Mouse (Mus musculus) gonadal fat pad, adult 2 months (tissue): ENCODE measurements around the gene Svs6. TPM values are rescaled to one million over a fixed set of nuclear protein-coding genes. Genes with fewer than 3 reads are reported as not detected.
"Not testable (repeated sequence)": the region's sequence is repeated elsewhere in the genome, so short reads cannot be mapped to it uniquely, and the experiment has no call there.

Experiments
- DNase-seq: peaks from one replicate; pipeline ENCODE4 v3.0.0-alpha.2; 2012; ENCODE audit warnings: low read depth
- polyA plus RNA-seq: library from polyadenylated mRNA; depleted of rRNA; stranded (reverse); fragments of >200 nt; gene quantifications from 2 replicates; pipeline ENCODE4 v1.2.3, GENCODE M21; 2012; rRNA removed

Svs6 gene
- polyA plus RNA-seq, result 0.27 TPM in 1 of 2 replicates, not detected in the other

GRCm38 (mm10) chr2:164316451-164316850, at the start of gene Svs6:
Svs6 (plus strand) TSS chr2:164316751.
- DNase-seq, result not testable (repeated sequence)

DNA sequence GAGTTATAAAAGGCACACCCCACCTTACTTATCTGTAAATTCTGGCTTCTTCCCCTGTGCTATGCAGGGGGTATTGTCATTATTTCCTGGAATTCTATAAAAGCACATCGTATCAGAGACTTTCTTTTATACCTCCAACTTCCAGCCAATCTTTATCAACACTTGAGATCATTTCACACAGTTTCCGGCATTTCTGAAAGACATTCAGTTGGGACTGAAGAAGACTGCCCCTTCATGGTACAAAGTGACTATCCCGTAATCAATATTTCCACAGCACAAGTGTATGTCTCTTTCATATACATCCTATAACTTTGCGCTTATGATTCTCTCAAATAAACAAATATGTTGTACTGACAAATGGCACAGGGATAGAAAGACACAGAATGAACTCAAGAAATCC, 38.2 kb upstream of the Svs6 start, which contains the start of gene Svs4:
TSS of gene Svs4 (minus strand) at position 101 of the 400 bp plus-strand sequence.
- no peak for DNase-seq

GRCm38 (mm10) chr2:164288968-164289367, 27.6 kb upstream of the Svs6 start, which contains the start of gene Svs3a:
Svs3a (plus strand) TSS chr2:164289268.
- DNase-seq, result not testable (repeated sequence)

GRCm38 (mm10) chr2:164312599-164312998, 4.0 kb upstream of the Svs6 start:
- no peak for DNase-seq

GRCm38 (mm10) chr2:164315460-164315859, 1.1 kb upstream of the Svs6 start:
- DNase-seq, result not testable (repeated sequence)

DNA sequence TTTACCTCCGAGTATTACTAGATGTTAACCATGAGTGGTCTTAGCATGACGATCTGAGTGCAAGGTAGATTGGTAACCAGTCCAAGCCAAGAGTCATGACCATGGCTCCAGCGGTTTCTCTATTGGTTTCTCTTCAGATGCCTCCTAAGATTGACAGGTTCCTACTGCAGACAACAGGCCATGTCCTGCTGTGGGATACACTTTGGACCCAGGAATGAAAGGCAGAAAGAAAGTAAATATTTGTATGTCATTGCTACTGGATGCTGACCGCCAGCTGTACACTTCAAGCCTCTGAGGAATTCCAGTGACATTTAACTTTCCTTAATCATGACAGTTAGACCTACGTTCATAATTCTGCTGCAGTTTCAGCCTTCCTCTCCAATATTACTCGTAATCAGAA, 4.4 kb downstream of the Svs6 start:
- no peak for DNase-seq

DNA sequence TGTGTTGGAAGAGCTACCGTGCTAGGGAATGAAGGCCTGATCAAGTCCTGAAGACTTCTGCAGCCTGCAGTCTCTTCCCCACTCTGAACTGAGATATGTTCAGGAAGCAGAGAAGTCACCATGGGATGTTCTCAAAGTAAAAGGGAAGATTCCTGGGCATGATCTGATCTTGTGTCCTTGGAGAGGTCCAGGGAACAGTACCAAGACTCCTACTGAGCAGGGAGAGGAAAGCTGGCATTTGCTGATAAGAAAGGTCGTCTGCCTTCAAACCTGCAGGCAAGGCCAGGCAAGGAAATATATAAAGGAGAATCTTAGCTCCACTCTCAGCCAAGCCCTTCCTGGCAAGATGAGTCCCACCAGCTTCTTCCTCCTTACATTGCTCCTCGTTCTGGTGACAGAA, 15.9 kb downstream of the Svs6 start, which contains the start of gene Svs5:
TSS of gene Svs5 (plus strand) at position 301 of the 400 bp plus-strand sequence.
- DNase-seq, result not testable (repeated sequence)

DNA sequence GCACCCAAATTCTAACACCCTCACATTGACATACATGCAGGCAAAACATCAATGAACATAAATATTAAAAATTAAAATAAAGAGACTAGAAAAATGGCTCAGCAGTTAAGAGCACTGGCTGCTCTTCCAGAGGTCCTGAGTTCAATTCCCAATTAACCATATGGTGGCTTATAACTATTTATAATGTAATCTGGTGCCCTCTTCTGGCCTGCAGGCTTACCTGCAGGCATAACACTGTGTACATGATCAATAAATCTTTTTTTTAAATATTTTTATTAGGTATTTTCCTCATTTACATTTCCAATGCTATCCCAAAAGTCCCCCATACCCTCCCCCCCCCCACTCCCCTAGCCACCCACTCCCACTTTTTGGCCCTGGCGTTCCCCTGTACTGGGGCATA, 27.2 kb downstream of the Svs6 start:
- DNase-seq, result not testable (repeated sequence)

- DNase-seq, result not testable (repeated sequence)
Observed at GRCm38 (mm10) chr2:164347697-164348096, 31.1 kb downstream of the Svs6 start.

- DNase-seq, result no peak
Observed at GRCm38 (mm10) chr2:164348980-164349379, 32.4 kb downstream of the Svs6 start.

GRCm38 (mm10) chr2:164352697-164353096, 36.1 kb downstream of the Svs6 start:
- no peak for DNase-seq

GRCm38 (mm10) chr2:164353356-164353755, 36.8 kb downstream of the Svs6 start:
- no peak for DNase-seq

GRCm38 (mm10) chr2:164356177-164356967, 39.8 kb downstream of the Svs6 start:
- DNase-seq, result no peak

- no peak for DNase-seq
Observed at GRCm38 (mm10) chr2:164358373-164358772, 41.8 kb downstream of the Svs6 start.

DNA sequence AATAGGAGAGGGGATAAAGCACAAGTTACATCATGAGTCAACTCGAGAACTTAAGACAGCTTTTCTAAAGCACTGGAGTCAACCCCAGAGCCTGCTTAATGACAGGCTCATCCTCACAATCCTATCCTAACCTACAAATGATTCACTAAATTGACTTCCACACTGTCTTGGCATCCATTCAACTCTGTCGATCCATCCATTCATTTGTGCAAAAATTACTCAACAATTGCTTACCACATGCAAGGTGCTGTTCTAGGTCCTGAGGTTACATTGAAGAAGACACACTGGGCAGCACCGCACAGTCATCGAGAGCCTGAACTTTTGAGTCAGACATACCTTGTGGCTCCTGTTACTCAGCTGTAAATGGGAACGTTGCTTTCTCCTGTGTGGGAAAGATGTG, 42.5 kb downstream of the Svs6 start:
- DNase-seq, result no peak

DNA sequence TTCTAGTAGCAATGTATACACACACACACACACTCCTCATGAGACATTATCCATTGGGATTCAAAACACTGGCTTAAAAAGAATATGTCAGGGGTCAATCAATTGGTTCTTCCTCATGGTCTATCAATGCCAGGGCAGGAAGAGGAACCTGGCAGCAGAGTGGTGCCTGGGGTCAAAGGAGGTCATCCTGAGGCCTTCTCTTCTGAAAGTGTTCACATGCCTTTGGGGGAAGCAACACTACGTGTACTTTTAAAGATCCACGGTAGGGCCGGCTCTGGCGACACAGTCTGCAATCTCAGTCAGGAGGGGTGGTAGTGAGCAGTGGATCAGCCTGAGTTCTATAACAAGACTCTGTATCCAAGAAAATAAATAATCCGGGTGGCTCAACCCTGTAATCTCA, 43.1 kb downstream of the Svs6 start:
- no peak for DNase-seq

GRCm38 (mm10) chr2:164360974-164361657, 44.6 kb downstream of the Svs6 start:
- DNase-seq, result no peak

DNA sequence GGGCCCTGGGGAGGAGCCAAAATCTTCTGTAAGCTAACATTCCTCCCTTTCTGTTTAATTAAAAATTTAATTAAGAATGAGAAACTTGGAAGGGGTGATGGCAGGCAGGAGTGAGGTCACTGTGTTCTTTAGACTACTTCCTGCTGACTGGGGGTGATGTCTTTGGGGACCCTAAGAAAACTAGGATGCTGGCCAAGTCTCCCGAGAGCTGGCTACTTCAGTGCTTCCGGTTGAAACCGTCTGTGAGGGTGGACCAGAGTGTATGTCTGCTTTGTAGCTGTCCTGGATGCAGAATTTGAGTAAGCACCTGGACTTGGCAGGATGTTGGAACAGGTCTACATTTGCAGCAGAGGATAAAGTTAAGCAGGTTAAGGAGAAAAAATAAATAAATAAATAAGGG, 50.4 kb downstream of the Svs6 start:
- DNase-seq, result no peak

Other genes starting within 250 kb of the Svs6 start
- 15.0 and 16.1 TPM in 2 replicates for gene Stk4, start 246.4 kb upstream of the Svs6 start, polyA plus RNA-seq
- 46.7 and 59.2 TPM in 2 replicates for gene Tomm34, start 245.6 kb upstream of the Svs6 start, polyA plus RNA-seq
- 0.46 and 2.2 TPM in 2 replicates for gene Kcns1, start 145.6 kb upstream of the Svs6 start, polyA plus RNA-seq
- gene Wfdc5, start 134.0 kb upstream of the Svs6 start, polyA plus RNA-seq, result 0.07 TPM in 1 of 2 replicates, not detected in the other
- gene Wfdc12, start 126.1 kb upstream of the Svs6 start, polyA plus RNA-seq, result 0.81 TPM in 1 of 2 replicates, not detected in the other
- gene Wfdc15a, start 116.6 kb upstream of the Svs6 start, polyA plus RNA-seq, result 0.63 and 1.6 TPM in 2 replicates
- gene Wfdc15b, start 95.1 kb upstream of the Svs6 start, polyA plus RNA-seq, result 420 and 765 TPM in 2 replicates
- gene Svs2, start 78.3 kb upstream of the Svs6 start, polyA plus RNA-seq, result 4.1 TPM in 1 of 2 replicates, not detected in the other
- gene Svs3b, start 60.1 kb upstream of the Svs6 start, polyA plus RNA-seq, result 0.69 TPM in 1 of 2 replicates, not detected in the other
- gene Svs4, start 38.3 kb upstream of the Svs6 start, polyA plus RNA-seq, result 15.6 TPM in 1 of 2 replicates, not detected in the other
- 3.0 TPM in 1 of 2 replicates, not detected in the other for gene Svs3a, start 27.5 kb upstream of the Svs6 start, polyA plus RNA-seq
- 32.6 TPM in 1 of 2 replicates, not detected in the other for gene Svs5, start 16.0 kb downstream of the Svs6 start, polyA plus RNA-seq
- gene Slpi, start 72.3 kb downstream of the Svs6 start, polyA plus RNA-seq, result 73.0 and 86.1 TPM in 2 replicates
- 0.03 TPM in 2 replicates for gene Rbpjl, start 86.4 kb downstream of the Svs6 start, polyA plus RNA-seq
- gene Matn4, start 88.4 kb downstream of the Svs6 start, polyA plus RNA-seq, result 0.88 and 1.4 TPM in 2 replicates
- gene Sdc4, start 127.1 kb downstream of the Svs6 start, polyA plus RNA-seq, result 18.0 and 19.6 TPM in 2 replicates
- gene Sys1, start 140.2 kb downstream of the Svs6 start, polyA plus RNA-seq, result 94.8 and 100 TPM in 2 replicates
- 21.8 and 25.0 TPM in 2 replicates for gene Gm20458, start 144.2 kb downstream of the Svs6 start, polyA plus RNA-seq
- not detected in 2 replicates for gene Trp53tg5, start 157.0 kb downstream of the Svs6 start, polyA plus RNA-seq
- gene Dbndd2, start 169.4 kb downstream of the Svs6 start, polyA plus RNA-seq, result 24.8 and 29.5 TPM in 2 replicates
- 97.9 and 128 TPM in 2 replicates for gene Pigt, start 180.8 kb downstream of the Svs6 start, polyA plus RNA-seq
- 12.1 and 16.0 TPM in 2 replicates for gene Wfdc2, start 245.7 kb downstream of the Svs6 start, polyA plus RNA-seq